Mouse (Mus musculus) testis, adult 2 months (tissue): ENCODE data around the gene Sephs1.

Source experiments
- CTCF ChIP-seq: fragments of 200-500 bp; IDR thresholded peaks from 2 replicates; pipeline ENCODE4 v1.5.1; 2012; ENCODE audit warnings: low read depth, mild to moderate bottlenecking, inconsistent platforms, low read length, moderate library complexity; ENCODE audit not compliant: control insufficient read depth, insufficient read depth, insufficient replicate concordance
- POLR2A ChIP-seq: fragments of 200-500 bp; IDR thresholded peaks from 2 replicates; pipeline ENCODE4 v1.6.1; 2012; ENCODE audit warnings: low read depth, mild to moderate bottlenecking, inconsistent platforms, low read length, moderate library complexity; ENCODE audit not compliant: control insufficient read depth

GRCm38 (mm10) chr2:4918860-4919739, 37.7 kb downstream of the Sephs1 start, which contains the start of gene Phyh:
- TF ChIP-seq CTCF (no peak), POLR2A (peak; percentile 71)
